Mouse (Mus musculus): Measurements from ENCODE around the gene Dnajb4.
"Not testable (repeated sequence)": the region's sequence is repeated elsewhere in the genome, so short reads cannot be mapped to it uniquely, and the experiment has no call there.

The Dnajb4 gene

GRCm38 (mm10) chr3:152208096-152208885 is 1.8 kb downstream of the Dnajb4 start:
- peak; percentile 37 for DNase-seq

GRCm38 (mm10) chr3:152207156-152207555 is 2.9 kb downstream of the Dnajb4 start:
- no peak for DNase-seq

- no peak for DNase-seq
These were observed 5.5 kb downstream of the Dnajb4 start for GRCm38 (mm10) chr3:152204577-152204976.

- DNase-seq, result no peak
These were observed 6.1 kb downstream of the Dnajb4 start for GRCm38 (mm10) chr3:152203996-152204395.

- DNase-seq, result no peak
These were observed 6.7 kb downstream of the Dnajb4 start for GRCm38 (mm10) chr3:152203411-152203810.

GRCm38 (mm10) chr3:152202942-152203341 is 7.2 kb downstream of the Dnajb4 start:
- DNase-seq, result no peak

GRCm38 (mm10) chr3:152201651-152202050 is 8.5 kb downstream of the Dnajb4 start:
- DNase-seq, result no peak

GRCm38 (mm10) chr3:152201181-152201580 is 8.9 kb downstream of the Dnajb4 start:
- no peak for DNase-seq

GRCm38 (mm10) chr3:152199125-152199524 is 11.0 kb downstream of the Dnajb4 start:
- DNase-seq, result no peak

- DNase-seq, result not testable (repeated sequence)
These were observed 12.9 kb downstream of the Dnajb4 start for GRCm38 (mm10) chr3:152197246-152197645.

- DNase-seq, result peak; percentile 93
These were observed 16.4 kb downstream of the Dnajb4 start for GRCm38 (mm10) chr3:152193635-152194097.

GRCm38 (mm10) chr3:152193177-152193576 is 16.9 kb downstream of the Dnajb4 start:
- DNase-seq, result no peak

- peak; percentile 87 for DNase-seq
These were observed 17.7 kb downstream of the Dnajb4 start for GRCm38 (mm10) chr3:152192238-152192931.

GRCm38 (mm10) chr3:152191791-152192237 is 18.3 kb downstream of the Dnajb4 start:
- DNase-seq, result peak; percentile 64

GRCm38 (mm10) chr3:152190679-152191477 is 19.2 kb downstream of the Dnajb4 start:
- DNase-seq, result no peak

- DNase-seq, result peak; percentile 37
These were observed 20.8 kb downstream of the Dnajb4 start for GRCm38 (mm10) chr3:152189306-152189705.

- DNase-seq, result no peak
These were observed 24.0 kb downstream of the Dnajb4 start for GRCm38 (mm10) chr3:152186106-152186505.

GRCm38 (mm10) chr3:152183522-152183921 is 26.6 kb downstream of the Dnajb4 start:
- DNase-seq, result no peak

- no peak for DNase-seq
These were observed 29.5 kb downstream of the Dnajb4 start for GRCm38 (mm10) chr3:152180624-152181023.

- no peak for DNase-seq
These were observed 30.8 kb downstream of the Dnajb4 start for GRCm38 (mm10) chr3:152179285-152179684.

GRCm38 (mm10) chr3:152178816-152179215 is 31.3 kb downstream of the Dnajb4 start:
- DNase-seq, result no peak

- DNase-seq, result no peak
These were observed 37.7 kb downstream of the Dnajb4 start for GRCm38 (mm10) chr3:152172322-152172935.

GRCm38 (mm10) chr3:152171862-152172261 is 38.2 kb downstream of the Dnajb4 start:
- no peak for DNase-seq
